Mouse (Mus musculus) layer of hippocampus, adult 9-11 months (tissue): ENCODE measurements around the gene Tspo.
A peak's percentile ranks its signal among the peaks of the same experiment; 100 is the strongest.

Source experiments
- DNase-seq: peaks from one replicate; pipeline ENCODE4 v3.0.0; 2022

The Tspo gene

GRCm38 (mm10) chr15:83546029-83546428, 17.4 kb upstream of the Tspo start:
- no peak for DNase-seq

- no peak for DNase-seq
Observed at GRCm38 (mm10) chr15:83547144-83547543, 16.2 kb upstream of the Tspo start.

- DNase-seq, result no peak
Observed at GRCm38 (mm10) chr15:83550137-83550536, 13.3 kb upstream of the Tspo start.

GRCm38 (mm10) chr15:83553831-83554230, 9.6 kb upstream of the Tspo start:
- no peak for DNase-seq

GRCm38 (mm10) chr15:83555161-83555974, 8.0 kb upstream of the Tspo start:
- peak; percentile 89 for DNase-seq

GRCm38 (mm10) chr15:83560941-83561477, 2.4 kb upstream of the Tspo start:
- DNase-seq, result no peak

GRCm38 (mm10) chr15:83562626-83563270, 644 bp upstream of the Tspo start:
- DNase-seq, result peak; percentile 88

GRCm38 (mm10) chr15:83563857-83564651, 662 bp downstream of the Tspo start:
- DNase-seq, result no peak

GRCm38 (mm10) chr15:83565434-83565833, 2.0 kb downstream of the Tspo start:
- no peak for DNase-seq

GRCm38 (mm10) chr15:83566006-83566405, 2.6 kb downstream of the Tspo start:
- no peak for DNase-seq

GRCm38 (mm10) chr15:83567728-83568127, 4.3 kb downstream of the Tspo start:
- DNase-seq, result no peak

- DNase-seq, result no peak
Observed at GRCm38 (mm10) chr15:83568544-83568943, 5.2 kb downstream of the Tspo start.

- no peak for DNase-seq
Observed at GRCm38 (mm10) chr15:83569682-83570081, 6.3 kb downstream of the Tspo start.

- DNase-seq, result no peak
Observed at GRCm38 (mm10) chr15:83570641-83571040, 7.2 kb downstream of the Tspo start.

- DNase-seq, result no peak
Observed at GRCm38 (mm10) chr15:83571636-83572035, 8.2 kb downstream of the Tspo start.

- no peak for DNase-seq
Observed at GRCm38 (mm10) chr15:83572132-83572531, 8.7 kb downstream of the Tspo start.

- DNase-seq, result no peak
Observed at GRCm38 (mm10) chr15:83573606-83574005, 10.2 kb downstream of the Tspo start.

- DNase-seq, result no peak
Observed at GRCm38 (mm10) chr15:83574731-83575351, 11.4 kb downstream of the Tspo start.

GRCm38 (mm10) chr15:83575543-83575942, 12.2 kb downstream of the Tspo start:
- no peak for DNase-seq

- no peak for DNase-seq
Observed at GRCm38 (mm10) chr15:83576651-83577050, 13.3 kb downstream of the Tspo start.

GRCm38 (mm10) chr15:83582931-83583330, 19.5 kb downstream of the Tspo start:
- no peak for DNase-seq

GRCm38 (mm10) chr15:83583419-83584156, 20.2 kb downstream of the Tspo start:
- DNase-seq, result no peak
